Mouse (Mus musculus) limb, embryonic 12.5 days (tissue): ENCODE measurements around the gene Bsx. TPM values are rescaled to one million over a fixed set of nuclear protein-coding genes. Genes with fewer than 3 reads are reported as not detected.

Experiments used
- ATAC-seq: fragments of 200-750 bp; cut with Nextera tagmentation; 2 replicates; pipeline ENCODE4 v1.8.0; 2017; ENCODE audit warnings: low read depth, moderate TSS enrichment; ENCODE audit not compliant: insufficient number of reproducible peaks, insufficient read depth, low FRiP score, low TSS enrichment
- H3K27ac ChIP-seq: fragments of 300-500 bp; sonication (generic); 2 replicates; pipeline ENCODE4 v1.5.1; 2016; ENCODE audit warnings: mild to moderate bottlenecking, moderate library complexity
- H3K27me3 ChIP-seq: fragments of 300-500 bp; sonication (generic); 2 replicates; pipeline ENCODE4 v1.6.1; 2016; ENCODE audit warnings: mild to moderate bottlenecking, moderate library complexity
- H3K36me3 ChIP-seq: fragments of 300-500 bp; sonication (generic); 2 replicates; pipeline ENCODE4 v1.6.1; 2016; ENCODE audit warnings: mild to moderate bottlenecking, moderate library complexity
- H3K4me1 ChIP-seq: fragments of 300-500 bp; sonication (generic); replicated peaks from 2 replicates; pipeline ENCODE4 v1.6.1; 2016
- H3K4me2 ChIP-seq: fragments of 300-500 bp; sonication (generic); 2 replicates; pipeline ENCODE4 v1.6.1; 2016; ENCODE audit warnings: mild to moderate bottlenecking, moderate library complexity
- H3K4me3 ChIP-seq: fragments of 300-500 bp; sonication (generic); replicated peaks from 2 replicates; pipeline ENCODE4 v1.5.1; 2016; ENCODE audit warnings: mild to moderate bottlenecking
- H3K9ac ChIP-seq: fragments of 300-500 bp; sonication (generic); replicated peaks from 2 replicates; pipeline ENCODE4 v1.6.1; 2016; ENCODE audit warnings: mild to moderate bottlenecking, moderate library complexity
- H3K9me3 ChIP-seq: fragments of 300-500 bp; sonication (generic); 2 replicates; pipeline ENCODE4 v1.6.1; 2016; ENCODE audit warnings: mild to moderate bottlenecking, moderate library complexity
- WGBS: fragments of 180-500 bp; shearing (Covaris S2); methylation state at CpG from one replicate; pipeline ENCODE4 v1.1.7; 2016; 5-methylcytosine and 5-hydroxymethylcytosine counted together
- polyA plus RNA-seq: library from polyadenylated mRNA; unstranded; fragments of >200 nt; fragmentation: Nextera tagmentation; extraction: Ambion mirVana; gene quantifications from 2 replicates; pipeline ENCODE4 v1.2.1, GENCODE M21; 2016

The Bsx gene
- polyA plus RNA-seq, 1 experiment from 2014 or later = not detected

GRCm38 (mm10) chr9:40871369-40872155 is 2.4 kb upstream of the Bsx start:
- Histone ChIP-seq H3K4me2 (peak overlapping the region; percentile 3; the same call in 1 of the 2 replicates), H3K4me3 (peak overlapping the region; percentile 2; the same call in 1 of the 2 replicates), H3K9ac (no peak overlapping the region), H3K9me3 (no peaks in the 10 kb centered on the region), H3K27ac (no peak overlapping the region), H3K36me3 (no peaks in the 10 kb centered on the region), H3K27me3 (peaks cover 82% of the 10 kb centered on the region), H3K4me1 (peaks cover 7% of the 10 kb centered on the region; the same call in 1 of the 2 replicates)
- 2% methylated on average over 34 of the region's 34 CpGs for WGBS
- ATAC-seq = no peak

GRCm38 (mm10) chr9:40872156-40872478 is 1.8 kb upstream of the Bsx start:
- WGBS = 6% methylated on average over 8 of the region's 8 CpGs
- H3K4me1 ChIP-seq = peaks cover 7% of the 10 kb centered on the region; the same call in 1 of the 2 replicates
- no peaks in the 10 kb centered on the region for H3K36me3 ChIP-seq
- no peak overlapping the region for H3K27ac ChIP-seq
- ATAC-seq = no peak
- H3K4me3 ChIP-seq = no peak overlapping the region; the same call in 1 of the 2 replicates
- H3K9me3 ChIP-seq = no peaks in the 10 kb centered on the region
- H3K4me2 ChIP-seq = 0 out of 2 replicates have a peak overlapping the region, but pooled peaks have one; percentile 3
- H3K27me3 ChIP-seq = peaks cover 88% of the 10 kb centered on the region
- no peak overlapping the region for H3K9ac ChIP-seq

GRCm38 (mm10) chr9:40874961-40875360 is 1.0 kb downstream of the Bsx start:
- ATAC-seq = no peak
- no peak overlapping the region for H3K27ac ChIP-seq
- H3K27me3 ChIP-seq = peaks cover 98% of the 10 kb centered on the region
- H3K4me3 ChIP-seq = no peak overlapping the region
- no peak overlapping the region for H3K4me2 ChIP-seq
- peaks cover 18% of the 10 kb centered on the region for H3K4me1 ChIP-seq
- 2% methylated on average over 4 of the region's 4 CpGs for WGBS
- no peak overlapping the region for H3K9ac ChIP-seq
- H3K9me3 ChIP-seq = no peaks in the 10 kb centered on the region
- H3K36me3 ChIP-seq = no peaks in the 10 kb centered on the region

- peaks cover 98% of the 10 kb centered on the region for H3K27me3 ChIP-seq
- H3K36me3 ChIP-seq = no peaks in the 10 kb centered on the region
- H3K4me2 ChIP-seq = no peak overlapping the region
- no peak overlapping the region for H3K9ac ChIP-seq
- no peak for ATAC-seq
- H3K27ac ChIP-seq = no peak overlapping the region
- H3K9me3 ChIP-seq = no peaks in the 10 kb centered on the region
- under 1% methylated on average over 17 of the region's 17 CpGs for WGBS
- peaks cover 18% of the 10 kb centered on the region for H3K4me1 ChIP-seq
- no peak overlapping the region for H3K4me3 ChIP-seq
These were observed 1.5 kb downstream of the Bsx start for GRCm38 (mm10) chr9:40875431-40875830.

GRCm38 (mm10) chr9:40876164-40876563 is 2.2 kb downstream of the Bsx start:
- Histone ChIP-seq H3K9me3 (no peaks in the 10 kb centered on the region), H3K9ac (no peak overlapping the region), H3K27me3 (peaks cover 99% of the 10 kb centered on the region), H3K4me3 (no peak overlapping the region), H3K4me2 (no peak overlapping the region), H3K27ac (no peak overlapping the region), H3K4me1 (peaks cover 18% of the 10 kb centered on the region), H3K36me3 (no peaks in the 10 kb centered on the region)
- no peak for ATAC-seq
- under 1% methylated on average over 29 of the region's 29 CpGs for WGBS

GRCm38 (mm10) chr9:40876693-40877092 is 2.8 kb downstream of the Bsx start:
- 8% methylated on average over 5 of the region's 5 CpGs for WGBS
- Histone ChIP-seq H3K9ac (no peak overlapping the region), H3K9me3 (no peaks in the 10 kb centered on the region), H3K27ac (no peak overlapping the region), H3K4me2 (no peak overlapping the region), H3K27me3 (peaks cover 99% of the 10 kb centered on the region), H3K36me3 (no peaks in the 10 kb centered on the region), H3K4me3 (no peak overlapping the region), H3K4me1 (peaks cover 14% of the 10 kb centered on the region)
- no peak for ATAC-seq

GRCm38 (mm10) chr9:40877146-40877880 is 3.4 kb downstream of the Bsx start:
- Histone ChIP-seq H3K9ac (no peak overlapping the region), H3K4me3 (peak overlapping the region; percentile 27), H3K4me1 (peaks cover 14% of the 10 kb centered on the region), H3K9me3 (no peaks in the 10 kb centered on the region), H3K4me2 (peak overlapping the region; percentile 45), H3K27ac (no peak overlapping the region), H3K27me3 (peaks cover 93% of the 10 kb centered on the region), H3K36me3 (no peaks in the 10 kb centered on the region)
- WGBS = 1% methylated on average over 42 of the region's 42 CpGs
- ATAC-seq = no peak

- WGBS = under 1% methylated on average over 29 of the region's 29 CpGs
- peaks cover 92% of the 10 kb centered on the region for H3K27me3 ChIP-seq
These were observed 3.9 kb downstream of the Bsx start for GRCm38 (mm10) chr9:40877881-40878235.

GRCm38 (mm10) chr9:40878291-40878945 is 4.5 kb downstream of the Bsx start:
- H3K4me3 ChIP-seq = peak overlapping the region; percentile 27; the same call in 1 of the 2 replicates
- WGBS = under 1% methylated on average over 32 of the region's 32 CpGs
- 0 out of 2 replicates have a peak overlapping the region, but pooled peaks have one; percentile 45 for H3K4me2 ChIP-seq
- H3K36me3 ChIP-seq = no peaks in the 10 kb centered on the region
- H3K4me1 ChIP-seq = peaks cover 14% of the 10 kb centered on the region
- H3K27me3 ChIP-seq = peaks cover 92% of the 10 kb centered on the region
- ATAC-seq = no peak
- H3K9ac ChIP-seq = no peak overlapping the region
- no peaks in the 10 kb centered on the region for H3K9me3 ChIP-seq
- H3K27ac ChIP-seq = no peak overlapping the region

More at GRCm38 (mm10) chr9:40877881-40878235, 3.9 kb downstream of the Bsx start:
- H3K9me3 ChIP-seq = no peaks in the 10 kb centered on the region
- ATAC-seq = no peak
- H3K9ac ChIP-seq = no peak overlapping the region
- H3K4me1 ChIP-seq = peaks cover 14% of the 10 kb centered on the region
- H3K27ac ChIP-seq = no peak overlapping the region
- peak overlapping the region; percentile 27 for H3K4me3 ChIP-seq
- H3K4me2 ChIP-seq = peak overlapping the region; percentile 45
- H3K36me3 ChIP-seq = no peaks in the 10 kb centered on the region

GRCm38 (mm10) chr9:40878998-40879397 is 5.1 kb downstream of the Bsx start:
- Histone ChIP-seq H3K27ac (no peak overlapping the region), H3K9me3 (no peaks in the 10 kb centered on the region), H3K4me3 (no peak overlapping the region), H3K4me2 (no peak overlapping the region), H3K9ac (no peak overlapping the region), H3K27me3 (peaks cover 90% of the 10 kb centered on the region), H3K36me3 (no peaks in the 10 kb centered on the region), H3K4me1 (peaks cover 12% of the 10 kb centered on the region)
- WGBS = under 1% methylated on average over 14 of the region's 14 CpGs
- ATAC-seq = no peak

- H3K9me3 ChIP-seq = no peaks in the 10 kb centered on the region
- H3K27ac ChIP-seq = no peak overlapping the region
- H3K4me1 ChIP-seq = no peaks in the 10 kb centered on the region
- peaks cover 77% of the 10 kb centered on the region for H3K27me3 ChIP-seq
- no peaks in the 10 kb centered on the region for H3K36me3 ChIP-seq
- no peak overlapping the region for H3K4me2 ChIP-seq
- no peak for ATAC-seq
- H3K4me3 ChIP-seq = no peak overlapping the region
- 51% methylated on average over 10 of the region's 10 CpGs for WGBS
- no peak overlapping the region for H3K9ac ChIP-seq
These were observed 11.7 kb downstream of the Bsx start for GRCm38 (mm10) chr9:40885669-40886068.
